Mouse (Mus musculus) liver, postnatal 0 days (tissue): Measurements from ENCODE around the gene Borcs7.

Experiments
- CTCF ChIP-seq: sonication (generic); IDR thresholded peaks from 2 replicates; pipeline ENCODE4 v1.5.1; 2016; ENCODE audit warnings: antibody characterized with exemption, low read depth
- EP300 ChIP-seq: IDR thresholded peaks from 2 replicates; pipeline ENCODE4 v1.6.1; 2016; ENCODE audit warnings: antibody characterized with exemption, low read depth, mild to moderate bottlenecking

GRCm38 (mm10) chr19:46727140-46727736, 37.5 kb downstream of the Borcs7 start:
- no peak for TF ChIP-seq EP300
- TF ChIP-seq CTCF = no peak
